Mouse (Mus musculus): ENCODE results near the gene Olfr1009. TPM values are rescaled to one million over a fixed set of nuclear protein-coding genes. Genes with fewer than 3 reads are reported as not detected.

Olfr1009 gene
- polyA plus RNA-seq (2017; shearing (Covaris generic)) = not detected

DNA sequence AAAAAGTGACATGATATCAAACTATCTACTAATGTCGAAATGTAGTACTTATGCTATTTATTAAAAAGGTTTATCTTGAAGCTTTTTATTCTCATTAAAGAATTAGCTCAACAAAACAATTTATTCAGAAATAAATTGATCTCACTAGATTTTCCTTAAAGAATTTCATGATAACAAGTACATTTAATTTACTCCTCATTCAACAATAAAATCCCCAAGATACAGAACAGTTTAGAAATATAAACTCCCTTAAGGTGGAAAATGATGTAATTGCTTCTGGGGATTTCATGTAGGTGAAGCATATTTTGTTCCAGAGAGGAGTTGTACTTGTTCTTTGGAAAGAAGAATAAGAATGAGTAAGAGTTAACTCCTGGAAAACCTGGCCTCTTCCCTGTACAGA lies at the start of gene Olfr1009:
Gene Olfr1009, plus strand, starts transcription at position 301 of the 400 bp plus-strand sequence.

DNA sequence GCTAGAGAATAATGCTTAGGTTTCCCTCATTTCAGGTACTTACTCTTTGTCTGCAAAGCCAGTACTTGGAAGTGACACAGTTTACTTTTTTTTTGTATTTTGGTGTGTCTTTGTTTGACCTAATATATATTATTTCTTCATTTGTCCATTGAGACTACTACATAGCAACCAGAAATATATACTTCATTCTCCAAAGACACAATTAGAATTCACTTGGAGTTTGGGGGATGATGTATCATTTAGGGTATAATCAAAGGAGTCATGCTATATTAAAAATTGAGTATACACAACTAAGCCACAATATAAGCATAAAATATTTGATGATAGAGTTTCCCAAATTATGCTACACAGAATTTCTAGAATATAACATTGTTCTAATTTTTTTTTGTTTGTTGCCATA lies 36.6 kb upstream of the Olfr1009 start, which contains the start of gene Olfr1006:
Gene Olfr1006, minus strand, starts transcription at position 101 of the 400 bp plus-strand sequence.

DNA sequence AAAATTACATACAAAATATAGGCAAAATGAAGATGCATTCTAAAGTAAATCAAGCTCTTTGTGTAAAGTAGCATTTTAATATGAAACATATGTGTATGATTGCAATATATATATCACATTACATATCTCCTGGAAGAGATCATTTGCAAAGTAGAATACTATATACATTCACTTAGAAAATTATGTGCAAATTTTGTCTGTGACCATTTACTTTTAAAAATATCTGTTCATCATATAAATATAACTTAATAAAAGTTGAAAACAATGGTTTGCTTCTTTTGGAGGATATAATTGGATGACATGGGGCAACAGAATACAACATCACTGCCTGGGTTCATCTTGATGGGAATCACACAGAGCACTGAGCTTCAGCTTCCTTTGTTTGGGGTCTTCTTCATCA lies 26.1 kb upstream of the Olfr1009 start, which contains the start of gene Olfr1008:
Gene Olfr1008, plus strand, starts transcription at position 301 of the 400 bp plus-strand sequence.

DNA sequence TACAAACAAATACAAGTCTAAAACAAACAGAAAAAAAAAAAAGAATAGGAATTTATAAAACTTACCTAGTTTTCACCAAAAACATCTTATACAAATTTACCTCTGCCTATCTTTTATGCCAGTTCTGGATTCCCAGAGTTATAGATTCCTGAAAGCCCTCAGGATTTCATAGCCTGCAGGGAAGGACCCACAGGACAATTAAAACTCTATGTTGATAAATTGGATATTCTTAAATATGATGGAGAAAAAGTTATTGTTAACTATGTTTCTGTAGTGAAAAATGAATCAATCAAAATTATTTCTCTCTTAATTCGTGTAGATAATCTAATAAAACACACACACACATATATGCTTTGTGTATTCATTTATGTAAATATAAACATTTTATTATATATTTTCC lies 47.4 kb downstream of the Olfr1009 start, which contains the start of gene Olfr1012:
Gene Olfr1012, minus strand, starts transcription at position 101 of the 400 bp plus-strand sequence.

GRCm38 (mm10) chr2:85766798-85767197 lies 51.6 kb downstream of the Olfr1009 start, which contains the start of gene Olfr1013:
Olfr1013 (plus strand) TSS chr2:85767098.

DNA sequence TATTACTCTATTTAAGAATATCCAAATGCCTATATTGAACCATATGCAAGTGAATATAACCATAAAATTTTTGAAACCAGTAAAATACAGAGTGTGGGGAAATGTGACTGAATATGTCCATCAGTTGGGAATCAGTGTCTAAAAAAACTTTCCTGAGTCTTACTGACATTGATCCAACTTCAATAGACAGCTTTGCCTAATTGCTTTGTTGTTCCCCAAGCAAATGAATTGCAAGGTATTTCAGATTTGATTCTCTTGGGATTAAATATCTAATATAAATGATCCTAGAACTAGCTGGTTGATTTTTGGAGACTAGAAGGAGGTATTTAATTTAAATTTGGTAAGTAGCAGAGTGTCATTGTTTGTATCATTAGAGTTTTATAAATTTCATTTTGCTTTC lies 57.2 kb downstream of the Olfr1009 start, which contains the start of gene Olfr1014:
Gene Olfr1014, plus strand, starts transcription at position 301 of the 400 bp plus-strand sequence.

Other genes with a start within 250 kb of the Olfr1009 start
- gene 4833423E24Rik, start 196.4 kb upstream of the Olfr1009 start, polyA plus RNA-seq (2017; shearing (Covaris generic)) = not detected
- gene Olfr996, start 136.2 kb upstream of the Olfr1009 start, polyA plus RNA-seq (2017; shearing (Covaris generic)) = not detected
- not detected for gene Olfr998, start 126.5 kb upstream of the Olfr1009 start, polyA plus RNA-seq (2017; shearing (Covaris generic))
- not detected for gene Olfr1000, start 103.5 kb upstream of the Olfr1009 start, polyA plus RNA-seq (2017; shearing (Covaris generic))
- gene Olfr1002, start 64.7 kb upstream of the Olfr1009 start, polyA plus RNA-seq (2017; shearing (Covaris generic)) = not detected
- not detected for gene Olfr154, start 51.0 kb upstream of the Olfr1009 start, polyA plus RNA-seq (2017; shearing (Covaris generic))
- gene Olfr1006, start 36.7 kb upstream of the Olfr1009 start, polyA plus RNA-seq (2017; shearing (Covaris generic)) = not detected
- not detected for gene Olfr1008, start 26.0 kb upstream of the Olfr1009 start, polyA plus RNA-seq (2017; shearing (Covaris generic))
- gene Olfr1012, start 47.3 kb downstream of the Olfr1009 start, polyA plus RNA-seq (2017; shearing (Covaris generic)) = not detected
- not detected for gene Olfr1013, start 51.7 kb downstream of the Olfr1009 start, polyA plus RNA-seq (2017; shearing (Covaris generic))
- 0.07 TPM for gene Olfr1014, start 57.3 kb downstream of the Olfr1009 start, polyA plus RNA-seq (2017; shearing (Covaris generic))
- gene Olfr1015, start 66.6 kb downstream of the Olfr1009 start, polyA plus RNA-seq (2017; shearing (Covaris generic)) = not detected
- 0.32 TPM for gene Olfr1016, start 87.1 kb downstream of the Olfr1009 start, polyA plus RNA-seq (2017; shearing (Covaris generic))
- gene Olfr1018, start 103.1 kb downstream of the Olfr1009 start, polyA plus RNA-seq (2017; shearing (Covaris generic)) = not detected
- gene Olfr1019, start 130.1 kb downstream of the Olfr1009 start, polyA plus RNA-seq (2017; shearing (Covaris generic)) = not detected
- not detected for gene Olfr1020, start 131.6 kb downstream of the Olfr1009 start, polyA plus RNA-seq (2017; shearing (Covaris generic))
- gene Olfr1022, start 153.2 kb downstream of the Olfr1009 start, polyA plus RNA-seq (2017; shearing (Covaris generic)) = not detected
- gene Olfr1023, start 170.2 kb downstream of the Olfr1009 start, polyA plus RNA-seq (2017; shearing (Covaris generic)) = not detected
- not detected for gene Olfr1024, start 189.6 kb downstream of the Olfr1009 start, polyA plus RNA-seq (2017; shearing (Covaris generic))
- not detected for gene Olfr1025-ps1, start 199.8 kb downstream of the Olfr1009 start, polyA plus RNA-seq (2017; shearing (Covaris generic))
- not detected for gene Olfr1026, start 206.1 kb downstream of the Olfr1009 start, polyA plus RNA-seq (2017; shearing (Covaris generic))
- gene Olfr1028, start 235.0 kb downstream of the Olfr1009 start, polyA plus RNA-seq (2017; shearing (Covaris generic)) = not detected